Comparison of ENCODE assay signal across 17 mouse cellular contexts in the genomic region with DNA sequence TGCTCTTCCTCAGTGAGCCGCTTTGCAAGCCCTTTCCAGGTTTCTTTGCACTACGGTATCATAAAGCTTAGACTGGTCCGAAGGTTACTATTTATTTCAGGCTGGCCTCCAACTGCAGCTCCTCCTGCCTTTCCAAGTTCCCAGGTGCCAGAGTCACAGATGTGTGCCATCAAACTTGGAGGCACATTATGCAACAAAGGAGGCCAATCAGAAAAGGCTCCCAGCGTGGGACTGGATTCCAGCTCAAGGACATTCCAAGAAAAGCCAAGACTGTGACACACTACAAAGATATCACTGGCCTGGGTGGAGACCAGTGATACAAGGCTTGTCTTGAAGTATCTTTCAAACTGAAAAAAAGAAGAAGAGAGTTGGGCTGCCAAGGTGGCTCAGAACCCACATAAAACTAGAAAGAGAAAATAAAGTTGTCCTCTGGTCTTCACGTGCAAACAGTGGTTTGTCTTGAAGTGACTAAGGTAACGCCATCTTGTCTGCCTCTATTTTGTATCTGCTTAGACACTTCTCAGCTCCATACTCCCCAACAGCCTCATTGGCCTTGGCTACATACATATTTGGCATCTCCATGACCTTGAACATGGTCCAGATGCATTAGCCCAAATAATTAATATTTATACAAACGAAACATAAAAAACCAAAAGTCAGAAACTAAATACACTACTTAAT. TPM values are rescaled to one million over a fixed set of nuclear protein-coding genes. Genes with fewer than 3 reads are reported as not detected.
DNase-seq lines count a peak whose midpoint lies in the region; ATAC-seq lines count a peak whose summit lies in the region.
"Had no signal": no experiment of that assay in that cellular context is flagged by ENCODE, and none has a peak within 500 bp of the region (broad histone marks: within the 10 kb centered on the region; RNA-seq: fewer than 3 reads in every experiment).

No protein-coding gene starts in this region.

- H3K9ac ChIP-seq in heart, embryonic 12.5 days: no peak overlapping the region
- H3K9ac ChIP-seq: hindbrain, embryonic 13.5 days; limb, embryonic 12.5 days; liver, embryonic 15.5 days had no signal

- WGBS in heart, embryonic 12.5 days: 91% methylated on average over 7 of the region's 7 CpGs

- no peak for ATAC-seq in heart, embryonic 12.5 days (ENCODE audit: insufficient number of reproducible peaks, low FRiP score)
- ATAC-seq: forebrain, embryonic 16.5 days had no signal

- H3K9me3 ChIP-seq in heart, embryonic 12.5 days (replicated peaks): no peaks in the 10 kb centered on the region
- H3K9me3 ChIP-seq: hindbrain, embryonic 13.5 days; limb, embryonic 12.5 days; liver, embryonic 15.5 days had no signal

- DNase-seq in heart, adult 11 months: peak; percentile 96
- DNase-seq in lung, postnatal 36 days: peak; percentile 21
- DNase-seq in lung, postnatal 4 days: no peak
- peak; percentile 37 for DNase-seq in heart, postnatal 4 days
- no peak for DNase-seq in kidney, postnatal 25 days
- DNase-seq in right cerebral cortex, postnatal 4 days: no peak
- DNase-seq: B cell, adult 2 months; cerebellum, adult 2 months; kidney, adult 18-20 months; kidney, postnatal 14 days; lung, postnatal 14 days; thymus, postnatal 4 days had no signal

- no peak overlapping the region for H3K4me2 ChIP-seq in heart, embryonic 12.5 days
- H3K4me2 ChIP-seq: hindbrain, embryonic 13.5 days; limb, embryonic 12.5 days; liver, embryonic 15.5 days had no signal

- no peak overlapping the region for H3K27ac ChIP-seq in heart, embryonic 12.5 days (ENCODE audit: poor library complexity, severe bottlenecking)
- H3K27ac ChIP-seq: hindbrain, embryonic 13.5 days; limb, embryonic 12.5 days; liver, embryonic 15.5 days had no signal

- H3K27me3 ChIP-seq in heart, embryonic 12.5 days (replicated peaks): no peaks in the 10 kb centered on the region
- H3K27me3 ChIP-seq: hindbrain, embryonic 13.5 days; limb, embryonic 12.5 days; liver, embryonic 15.5 days had no signal

- H3K4me3 ChIP-seq in heart, embryonic 12.5 days: no peak overlapping the region
- H3K4me3 ChIP-seq: hindbrain, embryonic 13.5 days; limb, embryonic 12.5 days; liver, embryonic 15.5 days had no signal

- H3K4me1 ChIP-seq in heart, embryonic 12.5 days (replicated peaks): peaks cover 25% of the 10 kb centered on the region

- peaks cover 46% of the 10 kb centered on the region for H3K36me3 ChIP-seq in heart, embryonic 12.5 days

RNA-seq across cellular contexts. Expression of gene Fbxl18, which starts 2.5 kb away (rescaled TPM):
- 11.5 and 12.9 TPM in 2 replicates for polyA plus RNA-seq in heart, embryonic 12.5 days (2016; fragmentation: Nextera tagmentation; extraction: Ambion mirVana)
- 1 to 10 TPM; 9.4 to 9.5 TPM for total RNA-seq in heart, postnatal 4 days (2021)

RNA-seq across cellular contexts. Expression of gene Actb, which starts 8.8 kb away (rescaled TPM):
- polyA plus RNA-seq in heart, embryonic 12.5 days (2016; fragmentation: Nextera tagmentation; extraction: Ambion mirVana): 6,292 and 6,382 TPM in 2 replicates
- 1,000 to 10,000 TPM; 2,345 to 2,495 TPM for total RNA-seq in heart, postnatal 4 days (2021)

Comparison
In these comparisons a context has a peak if more than half of its experiments do, and no peak if none do; other contexts are left out.
1. DNase-seq: peak in heart, adult 11 months (single experiment), lung, postnatal 36 days (single experiment) and heart, postnatal 4 days (single experiment); none in lung, postnatal 4 days (0 of 2), kidney, postnatal 25 days (0 of 2) and right cerebral cortex, postnatal 4 days (single experiment).